Mouse (Mus musculus) retina, postnatal 7 days (tissue): ENCODE data around the gene 3110021N24Rik.

Source experiments
- DNase-seq: peaks from one replicate; pipeline ENCODE4 v3.0.0-alpha.2; 2012; ENCODE audit warnings: low read depth, low spot score

3110021N24Rik gene

DNA sequence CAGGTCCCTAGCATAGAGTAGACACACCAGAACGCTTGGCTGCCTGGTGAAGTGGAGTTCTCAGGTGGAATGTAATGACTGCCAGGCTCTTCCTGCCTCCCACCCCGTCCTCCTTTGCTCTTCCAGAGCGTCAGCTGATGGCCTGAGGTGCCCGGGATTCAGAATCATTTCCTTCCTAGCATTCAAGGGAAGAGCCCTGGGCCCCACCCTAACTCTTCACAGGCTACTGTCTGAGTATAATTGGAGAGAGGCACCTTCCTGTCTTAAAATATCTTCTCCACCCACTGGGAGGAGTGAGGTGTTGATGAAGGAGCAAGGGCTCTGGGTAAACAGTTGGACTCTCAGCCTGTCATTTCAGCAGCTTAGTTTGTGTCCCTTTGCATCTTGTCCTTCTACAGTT is 77.3 kb downstream of the 3110021N24Rik start:
- no peak for DNase-seq

DNA sequence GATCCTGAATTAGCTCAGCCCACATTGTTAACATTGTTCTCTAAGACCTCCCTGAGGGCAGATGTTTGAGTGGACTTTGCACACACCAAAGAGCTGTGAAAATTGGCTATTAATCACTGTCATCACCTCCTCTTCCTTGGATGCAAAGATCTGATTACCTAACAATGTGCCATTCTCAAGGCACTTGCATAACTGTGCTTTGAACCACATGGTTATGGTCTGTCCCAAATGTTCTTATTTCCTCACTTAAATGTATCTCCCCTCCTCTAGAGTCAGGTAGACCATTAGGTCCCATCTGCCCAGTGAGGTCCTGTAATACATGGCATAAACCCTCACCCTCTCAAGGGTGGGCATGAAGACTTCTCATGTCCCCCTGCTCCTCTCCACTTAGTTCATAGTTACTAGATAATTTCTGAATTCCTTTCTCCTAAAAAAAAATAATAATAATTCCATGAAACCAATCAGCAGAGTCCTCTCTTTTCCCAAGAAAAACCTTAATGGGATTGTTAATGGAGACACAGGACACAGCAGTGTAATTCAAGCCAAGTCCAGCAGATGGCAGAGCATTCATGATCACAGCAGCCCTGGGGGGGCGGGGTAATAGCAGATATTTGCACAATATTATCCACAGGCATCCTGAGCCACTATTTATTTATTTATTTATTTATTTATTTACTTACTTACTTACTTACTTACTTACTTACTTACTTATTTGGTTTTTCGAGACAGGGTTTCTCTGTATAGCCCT is 78.8 kb downstream of the 3110021N24Rik start:
- peak; percentile 42 for DNase-seq

DNA sequence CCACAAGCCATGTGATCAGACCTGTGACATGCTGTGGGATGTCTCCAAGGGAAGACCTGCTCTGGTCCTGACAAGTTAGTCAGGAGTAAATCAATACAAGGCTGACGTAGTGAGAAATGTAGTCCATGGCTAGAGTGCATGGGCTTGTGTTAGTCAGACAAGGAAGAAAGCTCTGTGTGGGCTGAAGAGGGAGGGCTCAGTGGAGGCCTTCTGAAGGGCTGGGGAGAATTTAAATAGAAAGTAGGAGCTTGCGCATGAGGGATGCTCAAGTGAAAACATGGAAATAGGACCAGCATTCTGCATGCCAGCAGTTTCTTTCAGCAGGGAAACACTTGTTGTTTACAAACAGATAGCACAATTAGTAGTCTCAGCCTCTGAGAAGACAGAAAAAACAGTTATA is 84.1 kb downstream of the 3110021N24Rik start:
- DNase-seq: no peak

DNA sequence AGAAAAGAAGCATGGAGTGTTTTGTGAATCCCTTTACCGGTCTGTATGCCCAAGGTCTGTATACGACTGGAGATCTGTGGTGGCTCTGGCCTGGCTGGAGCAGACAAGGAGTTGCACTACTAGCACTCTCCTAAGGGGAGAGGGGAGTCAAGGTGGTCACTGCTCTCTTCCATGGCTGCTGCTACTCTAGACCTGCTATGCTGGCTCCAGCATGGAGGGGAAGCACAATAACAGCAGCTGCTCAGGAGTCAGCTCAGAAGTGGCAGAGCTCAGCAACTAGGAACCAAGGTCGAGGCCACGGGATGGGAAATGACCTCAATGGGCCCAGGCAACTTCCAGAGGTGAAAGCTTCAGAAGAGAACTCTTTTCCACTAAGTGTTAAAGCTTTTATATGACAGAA is 91.7 kb downstream of the 3110021N24Rik start:
- no peak for DNase-seq

DNA sequence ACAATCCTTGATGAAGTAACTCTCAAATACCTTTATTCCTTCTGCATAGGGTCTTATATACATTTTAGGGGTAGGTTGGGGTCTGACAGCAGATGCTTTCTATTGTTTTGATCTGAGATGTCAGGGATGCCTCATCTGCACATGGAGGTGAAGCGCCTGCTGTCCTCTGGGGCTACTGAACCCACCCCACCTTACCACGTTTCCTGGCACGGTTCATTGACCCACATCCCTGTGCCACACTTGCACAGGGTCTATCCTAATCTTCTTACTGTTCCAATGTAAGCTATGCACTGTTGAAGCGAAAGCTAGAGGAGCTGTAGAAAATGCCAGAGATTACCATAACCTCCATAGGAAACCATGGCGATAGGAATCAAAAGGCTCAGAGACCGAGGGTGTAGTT is 92.1 kb downstream of the 3110021N24Rik start:
- no peak for DNase-seq

DNA sequence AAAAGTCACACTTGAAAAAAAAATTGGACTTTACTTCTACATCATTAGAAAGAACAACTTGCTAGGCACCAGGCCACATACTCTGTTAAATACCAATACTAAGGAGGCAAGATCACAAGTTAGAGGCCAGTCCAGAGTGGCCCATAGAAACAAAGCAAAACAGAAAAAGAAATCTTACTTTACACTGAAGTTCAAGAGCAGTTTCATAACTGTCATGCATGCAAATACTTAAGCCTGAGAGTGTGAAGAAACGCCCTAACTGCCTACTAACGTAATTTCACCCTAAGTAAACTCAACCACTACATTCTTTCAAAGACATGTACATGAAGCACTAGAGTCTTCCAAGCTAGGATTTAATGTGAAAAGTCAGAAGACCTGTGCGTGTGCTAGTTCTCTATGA is 106.2 kb downstream of the 3110021N24Rik start:
- no peak for DNase-seq

DNA sequence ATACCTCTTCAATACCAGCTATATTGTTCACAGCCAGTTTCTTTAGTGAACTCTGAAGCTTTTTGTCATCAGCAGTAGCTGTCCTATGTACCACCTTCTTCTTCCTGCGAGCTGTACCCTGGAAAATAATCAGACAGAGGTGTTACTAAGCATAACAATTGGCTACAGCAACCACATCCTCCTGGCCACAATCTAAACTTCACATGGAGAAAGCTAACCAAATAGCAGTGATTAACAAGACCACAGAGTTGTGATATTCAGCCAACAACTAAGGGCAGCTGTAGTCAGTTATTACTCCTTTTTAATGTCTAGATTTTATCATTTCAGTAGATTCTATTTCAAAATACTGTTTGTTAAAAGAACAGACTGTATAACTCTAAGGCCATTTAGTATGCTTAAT is 106.6 kb downstream of the 3110021N24Rik start:
- DNase-seq: no peak

DNA sequence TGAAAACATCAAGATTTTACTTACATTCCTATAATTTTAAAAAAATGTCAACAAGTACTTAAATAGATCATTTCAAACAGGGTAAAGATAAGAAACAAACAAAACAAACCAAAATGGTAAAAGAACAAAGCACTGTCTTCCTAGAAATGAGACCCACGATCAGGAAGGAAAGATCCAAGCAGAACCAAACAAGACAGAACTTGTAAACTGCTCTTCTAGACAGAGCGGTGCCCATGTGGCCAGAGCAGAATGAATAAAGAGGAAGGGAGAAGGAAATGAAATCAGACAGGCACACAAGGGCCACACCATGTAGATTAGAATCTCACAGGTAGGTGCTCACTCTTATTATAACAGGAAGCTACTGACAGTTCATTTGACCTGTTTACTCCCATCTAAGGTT is 107.2 kb downstream of the 3110021N24Rik start:
- DNase-seq: no peak

DNA sequence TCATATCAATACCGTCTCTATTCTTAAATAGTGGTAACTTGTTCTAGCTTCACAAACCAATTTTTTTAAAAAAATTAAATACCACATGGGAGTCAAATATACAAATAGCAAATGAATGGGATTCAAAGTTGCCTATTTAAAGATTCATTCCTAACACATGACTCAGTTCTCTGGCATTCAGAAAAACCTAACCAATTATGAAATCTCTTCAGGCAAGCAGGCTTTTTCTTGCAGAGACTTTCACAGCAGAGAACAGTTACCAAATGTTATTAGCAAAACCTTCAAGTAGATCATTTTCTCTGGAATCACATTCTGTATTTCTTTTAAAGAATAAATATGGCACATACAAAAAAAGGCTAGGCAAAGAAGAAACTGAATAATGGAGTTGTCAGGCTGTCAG is 111.2 kb downstream of the 3110021N24Rik start:
- no peak for DNase-seq
